Mouse (Mus musculus) gastrocnemius, adult 18-20 months (tissue): ENCODE data around the gene Urah. TPM values are rescaled to one million over a fixed set of nuclear protein-coding genes. Genes with fewer than 3 reads are reported as not detected.

Source experiments
- DNase-seq: peaks from one replicate; pipeline ENCODE4 v3.0.0; 2021; ENCODE audit warnings: low spot score
- long read RNA-seq, 2 experiments: library from polyadenylated mRNA; stranded (forward); transcript quantifications; one replicate each; pipeline ENCODE4 v2.0.0; 2021
- total RNA-seq, 2 experiments: library from RNA; stranded (reverse); gene quantifications; 2 replicates each; pipeline ENCODE4 v1.2.3; 2021

The Urah gene
- not detected for total RNA-seq
- long read RNA-seq, experiment 1 = 0 reads
- long read RNA-seq, experiment 2 = 0 reads

GRCm38 (mm10) chr7:140834968-140835757 is at the start of gene Urah:
TSS of gene Urah (plus strand) at chr7:140835018.
- DNase-seq = no peak

DNA sequence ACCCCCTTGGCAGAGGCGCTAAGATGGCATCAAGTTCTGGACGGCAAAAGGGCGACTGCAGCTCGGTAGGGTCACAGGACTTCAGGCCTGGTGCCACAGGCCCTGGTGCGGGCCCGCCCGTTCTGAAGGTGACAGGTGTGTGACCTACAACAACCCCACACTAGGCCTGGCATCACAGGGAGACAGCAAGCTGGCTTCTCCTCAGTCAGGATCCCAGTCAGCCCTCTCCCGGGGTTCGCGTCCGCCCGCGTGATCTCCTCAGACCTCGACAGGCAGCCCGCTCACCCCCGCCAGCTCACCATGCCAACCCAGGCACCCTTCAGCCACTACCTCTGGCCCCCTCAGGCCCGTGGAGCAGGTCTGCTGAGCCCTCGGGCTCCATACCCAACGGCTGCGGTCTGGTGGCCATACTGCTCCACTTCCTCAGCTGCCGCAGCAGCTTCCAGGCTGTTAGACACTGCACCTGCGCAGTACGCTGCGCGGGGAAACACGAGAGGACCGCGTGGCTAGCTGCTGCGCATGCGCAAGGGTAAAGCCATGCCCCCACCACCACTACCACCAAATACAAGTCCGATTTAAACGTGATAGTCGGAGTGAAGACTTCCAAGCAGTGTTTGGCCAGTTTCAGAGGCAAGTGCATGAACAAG is 47.3 kb upstream of the Urah start, which contains the start of gene Syce1:
Syce1 (minus strand) TSS at position 447 of the 647 bp plus-strand sequence.
- DNase-seq = no peak

- no peak for DNase-seq
These were observed 46.8 kb upstream of the Urah start for GRCm38 (mm10) chr7:140788053-140788435.

GRCm38 (mm10) chr7:140793541-140793940 is 41.3 kb upstream of the Urah start:
- DNase-seq = no peak

DNA sequence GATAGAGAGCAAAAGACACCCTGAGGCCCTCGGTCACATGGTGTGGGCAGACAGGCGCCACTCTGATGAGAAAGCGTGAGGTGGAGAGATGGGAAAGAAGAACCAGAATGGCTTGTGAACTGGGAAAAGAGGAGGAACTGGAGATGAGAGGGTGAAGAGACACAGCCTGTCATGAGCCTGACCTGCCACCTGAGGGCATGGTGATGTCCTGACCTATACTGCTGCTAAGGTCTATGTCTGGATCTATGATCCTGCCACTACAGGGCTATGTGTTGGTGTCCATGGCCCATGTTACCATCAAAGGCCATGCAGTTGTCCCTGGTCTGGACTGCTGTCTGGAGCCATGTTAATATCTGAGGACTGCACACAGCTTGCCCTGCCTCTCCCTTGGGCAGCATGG is 37.2 kb upstream of the Urah start:
- no peak for DNase-seq

DNA sequence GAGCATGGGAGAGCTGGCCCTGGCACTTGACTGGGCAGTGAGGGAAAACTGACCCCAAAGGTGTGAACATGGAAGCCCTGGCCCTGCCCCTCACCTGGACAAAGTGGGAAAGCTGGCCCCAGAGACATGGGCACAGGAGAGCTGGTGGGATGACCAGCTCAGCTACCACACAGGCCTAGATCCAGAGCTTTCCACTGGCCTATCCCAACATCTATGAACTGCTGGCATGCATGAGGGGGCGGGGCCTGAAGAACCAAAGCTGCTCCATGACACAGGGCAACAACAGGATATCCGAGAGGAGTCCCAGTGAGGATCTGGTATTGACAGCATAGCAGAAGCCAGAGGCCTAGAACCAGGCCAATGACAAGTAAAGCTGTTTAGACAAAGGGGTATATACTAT is 36.6 kb upstream of the Urah start:
- DNase-seq = no peak

DNA sequence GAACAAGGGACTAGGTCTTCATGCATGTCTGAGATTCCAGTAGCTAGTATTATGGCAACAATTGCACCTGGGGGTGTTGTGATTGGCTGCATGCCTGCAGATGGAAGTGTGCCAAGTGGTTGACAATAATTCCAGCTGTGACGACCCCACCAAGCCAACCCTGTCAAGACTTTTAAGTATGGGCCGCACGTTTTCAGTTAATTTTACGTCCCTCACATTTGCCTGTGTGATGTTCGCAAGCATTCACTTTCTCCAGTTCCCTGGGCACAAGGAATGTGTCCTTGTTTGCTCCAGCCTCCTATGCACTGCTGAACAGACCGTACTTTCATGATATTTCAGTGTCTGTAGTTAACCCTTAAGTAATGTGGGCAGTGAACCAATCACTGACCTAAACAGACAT is 32.2 kb upstream of the Urah start:
- DNase-seq = no peak

DNA sequence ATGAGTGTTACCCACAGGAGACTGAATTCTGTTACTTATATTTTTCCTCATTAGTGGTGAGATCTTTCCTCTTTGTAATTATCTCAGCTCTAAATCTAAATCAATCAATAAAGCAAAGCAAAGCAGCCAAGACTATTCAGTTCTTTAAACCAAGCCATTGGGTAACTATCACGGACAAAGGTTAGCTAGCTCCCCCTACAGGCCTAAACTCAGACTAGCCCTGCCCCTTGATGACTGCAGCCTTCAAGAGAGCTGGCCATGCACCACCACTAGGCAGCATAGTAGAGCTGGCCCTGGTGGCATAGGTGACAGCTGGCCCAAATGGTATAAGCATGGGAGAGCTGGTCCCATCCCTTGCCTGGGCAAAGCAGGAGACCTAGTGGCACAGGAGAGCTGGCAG is 29.1 kb upstream of the Urah start:
- no peak for DNase-seq

- DNase-seq = no peak
These were observed 24.3 kb upstream of the Urah start for GRCm38 (mm10) chr7:140810496-140810895.

- DNase-seq = no peak
These were observed 23.1 kb upstream of the Urah start for GRCm38 (mm10) chr7:140811714-140812113.

- no peak for DNase-seq
These were observed 22.0 kb upstream of the Urah start for GRCm38 (mm10) chr7:140812850-140813249.

- DNase-seq = no peak
These were observed 14.6 kb upstream of the Urah start for GRCm38 (mm10) chr7:140820173-140820572.

- no peak for DNase-seq
These were observed 13.5 kb upstream of the Urah start for GRCm38 (mm10) chr7:140821305-140821652.

DNA sequence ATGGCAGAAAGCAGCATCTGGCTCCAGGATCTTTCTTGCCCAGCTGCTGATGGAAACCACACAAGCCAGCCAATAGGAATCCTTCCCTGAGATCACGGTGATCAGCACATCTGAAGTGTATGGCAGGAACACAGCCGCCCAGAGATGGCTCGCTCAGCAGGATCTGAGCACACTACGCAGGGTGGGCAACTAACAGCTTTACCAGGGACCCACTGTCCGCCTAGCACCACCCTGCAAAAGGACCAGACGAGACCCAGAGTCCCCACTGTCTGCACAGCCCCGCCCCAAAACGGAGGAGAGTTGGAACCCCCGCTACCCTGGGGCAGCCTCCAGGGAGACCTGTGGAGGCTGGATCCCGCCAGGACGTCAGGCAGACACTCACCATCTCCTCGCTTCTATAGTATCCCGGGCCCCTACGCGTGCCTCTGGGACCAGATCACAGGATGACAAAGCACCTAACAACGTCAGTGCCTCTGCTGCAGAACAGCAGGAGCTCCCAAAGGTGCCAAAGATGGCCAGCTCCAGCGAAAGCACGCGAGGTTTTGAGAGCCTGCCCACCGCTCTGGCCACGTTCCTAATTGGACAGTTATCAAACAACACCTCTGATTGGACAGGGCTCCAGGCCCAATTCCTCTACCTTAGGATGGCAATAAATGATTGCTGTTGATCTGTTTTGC is 13.0 kb upstream of the Urah start, which contains the start of gene Zfp941:
Zfp941 (minus strand) TSS at position 526 of the 677 bp plus-strand sequence.
- no peak for DNase-seq

DNA sequence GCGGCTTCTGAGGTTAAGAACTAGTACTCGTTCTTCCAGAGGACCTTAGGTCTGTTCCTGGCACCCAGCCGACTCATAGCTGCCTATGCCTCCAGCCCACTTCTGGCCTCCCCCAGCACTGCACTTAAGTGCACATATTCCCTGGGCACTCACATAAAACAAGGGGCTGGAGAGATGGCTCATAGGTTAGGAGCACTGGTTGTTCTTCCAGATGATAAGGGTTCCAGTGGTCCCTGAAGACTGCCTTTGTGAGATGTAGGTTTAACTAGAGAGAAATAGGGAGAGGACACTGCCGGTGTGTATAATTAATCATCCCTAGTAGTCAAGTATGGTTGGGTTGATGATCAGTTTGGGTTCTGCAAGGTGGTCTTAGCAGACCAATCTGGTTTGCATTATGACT is 12.1 kb upstream of the Urah start:
- no peak for DNase-seq

GRCm38 (mm10) chr7:140828171-140828881 is 6.5 kb upstream of the Urah start:
- DNase-seq = no peak

DNA sequence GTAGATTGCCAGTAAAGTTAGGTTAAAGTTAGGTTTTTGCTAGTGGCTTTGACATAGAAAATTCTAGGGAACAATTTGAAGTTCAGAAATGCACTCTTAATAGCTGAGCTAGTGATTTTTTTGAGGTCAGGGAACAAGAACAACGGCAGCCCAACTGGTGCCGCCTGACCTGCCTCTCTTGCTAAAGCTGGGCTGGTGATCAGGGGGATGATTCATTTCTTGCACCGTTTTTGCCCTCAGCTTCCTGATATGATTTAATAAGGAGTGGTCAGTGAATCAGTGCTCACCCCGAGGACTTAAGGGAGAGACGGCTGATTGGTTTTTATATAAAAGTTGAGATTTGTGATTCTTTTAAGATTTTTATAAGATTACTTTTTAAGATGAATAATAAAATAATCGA is 3.4 kb upstream of the Urah start:
- DNase-seq = no peak

- no peak for DNase-seq
These were observed 1.5 kb upstream of the Urah start for GRCm38 (mm10) chr7:140833341-140833740.

DNA sequence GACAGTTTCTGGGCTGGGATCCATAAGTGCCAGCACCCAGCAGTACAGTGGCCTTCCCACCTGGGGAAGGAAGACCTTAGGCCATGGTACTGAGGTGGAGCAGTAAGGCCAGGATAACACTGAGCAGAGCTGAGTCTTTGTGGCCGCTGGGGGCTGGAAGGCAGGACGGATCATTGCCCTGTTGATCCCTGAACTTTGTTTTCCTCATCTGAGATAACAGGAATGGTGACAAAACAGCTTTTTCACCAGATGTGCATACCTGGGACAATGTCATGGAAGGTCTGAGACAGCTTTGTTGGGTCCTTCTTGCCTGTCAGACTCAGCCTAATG is 905 bp downstream of the Urah start:
- no peak for DNase-seq

DNA sequence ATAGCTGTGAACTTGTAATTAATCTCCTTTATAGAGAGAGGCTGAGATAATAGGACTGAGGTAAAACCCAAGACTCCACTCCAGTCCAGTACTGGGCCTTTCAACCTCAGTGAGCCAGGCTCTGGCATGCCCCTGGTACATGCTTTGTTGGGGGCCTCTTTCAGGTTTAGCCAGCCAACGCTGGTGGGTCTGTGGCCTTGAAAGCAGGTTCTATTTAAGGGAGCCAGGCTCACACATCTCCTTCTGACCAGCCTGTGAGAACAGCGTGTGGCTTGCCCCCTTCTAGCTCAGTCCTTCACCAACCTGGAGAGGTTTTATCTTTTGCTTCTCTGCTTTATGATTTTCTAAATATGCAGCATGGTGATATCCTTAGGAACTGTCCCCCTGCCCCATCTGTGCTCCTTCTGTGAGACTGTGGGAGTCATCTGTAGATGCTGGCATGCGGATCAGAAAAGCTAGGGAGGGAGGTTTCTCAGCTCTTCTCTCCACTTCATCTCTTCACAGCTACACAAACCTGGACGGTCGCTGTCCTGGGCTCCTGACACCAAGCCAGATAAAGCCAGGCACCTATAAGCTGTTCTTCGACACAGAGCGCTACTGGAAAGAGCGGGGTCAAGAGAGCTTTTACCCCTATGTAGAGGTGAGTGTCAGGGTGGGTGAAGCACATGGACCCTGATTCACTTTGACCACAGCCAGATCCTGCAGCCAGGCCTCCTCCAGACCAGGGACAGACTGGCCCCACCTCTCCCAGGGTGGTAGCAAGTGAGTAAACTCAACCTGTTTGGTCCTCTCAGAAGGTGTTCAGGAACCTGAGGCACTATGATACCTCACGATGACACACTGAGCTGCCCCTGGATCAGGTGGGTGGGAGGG is 1.7 kb downstream of the Urah start:
- DNase-seq = no peak

DNA sequence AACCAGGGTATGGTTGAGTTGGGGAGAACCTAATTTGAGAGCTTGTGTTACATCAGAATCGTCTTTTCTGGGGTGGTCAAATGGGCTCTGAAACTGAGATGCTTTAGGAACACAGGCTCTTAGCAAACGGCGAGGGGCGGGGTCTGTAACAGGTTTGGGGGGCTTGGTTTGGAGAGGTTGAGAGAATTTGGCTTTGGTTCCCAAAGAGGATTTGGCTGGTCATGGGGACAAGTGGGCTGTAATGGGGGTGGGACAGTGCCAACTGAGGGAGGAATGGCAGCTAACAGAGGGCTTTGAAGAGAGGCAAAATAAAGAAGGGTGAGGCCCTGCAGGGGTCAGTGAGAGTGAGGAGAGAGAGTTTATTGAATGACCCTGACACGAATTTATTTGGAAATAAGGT is 4.7 kb downstream of the Urah start:
- DNase-seq = no peak
